Mouse (Mus musculus) frontal cortex, postnatal 25 days (tissue): ENCODE measurements around the gene Thegl.
"Not testable (repeated sequence)": the region's sequence is repeated elsewhere in the genome, so short reads cannot be mapped to it uniquely, and the experiment has no call there.

Experiments used
- DNase-seq, 2 experiments: peaks; one replicate each; pipeline ENCODE4 v3.0.0; 2022; ENCODE audit warnings: low spot score in 2 of 2

The Thegl gene

DNA sequence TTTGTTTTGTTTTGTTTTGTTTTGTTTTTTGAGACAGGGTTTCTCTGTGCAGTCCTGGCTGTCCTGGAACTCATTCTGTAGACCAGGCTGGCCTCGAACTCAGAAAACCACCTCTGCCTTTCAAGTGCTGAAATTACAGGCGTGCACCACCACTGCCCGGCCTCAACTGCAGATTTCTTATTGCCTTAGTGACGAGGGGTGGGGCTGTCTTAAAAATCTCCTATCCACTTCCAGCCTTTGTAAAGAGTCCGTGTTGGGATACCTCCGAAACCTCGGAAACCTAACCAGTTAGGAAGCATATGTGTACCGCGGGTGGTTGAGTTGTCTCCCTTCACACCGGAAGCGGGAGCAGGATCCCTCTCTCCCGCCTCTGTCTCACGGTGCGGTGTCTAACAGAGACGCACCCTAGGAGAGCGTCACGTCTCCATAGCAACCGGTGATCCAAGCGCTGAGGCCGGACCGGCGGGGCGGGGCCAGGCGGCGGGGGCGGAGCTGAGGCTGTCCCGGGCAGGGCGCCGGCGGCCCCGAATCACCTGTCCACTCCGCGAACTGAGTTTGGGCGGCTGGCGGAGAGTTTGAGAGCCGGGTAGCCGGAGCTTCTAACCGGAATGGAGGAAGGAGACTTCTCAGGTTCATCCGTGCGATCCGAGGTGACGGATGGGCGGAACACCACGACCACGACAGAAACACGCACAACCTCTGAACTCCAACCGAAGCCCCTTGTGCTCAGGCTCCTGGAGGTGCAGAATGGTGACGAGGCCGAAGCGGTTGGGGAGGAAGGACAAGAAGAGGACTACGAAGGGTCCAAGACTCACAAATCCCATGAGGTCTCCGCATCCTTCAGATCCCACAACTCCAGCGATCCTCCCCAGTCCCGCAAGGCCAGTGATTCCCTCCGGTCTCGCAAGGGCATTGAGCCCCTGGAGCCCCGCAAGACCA, at the start of gene Thegl:
Gene Thegl, plus strand, starts transcription at position 480 of the 939 bp plus-strand sequence.
- peak; percentile 35 to 48 for DNase-seq

DNA sequence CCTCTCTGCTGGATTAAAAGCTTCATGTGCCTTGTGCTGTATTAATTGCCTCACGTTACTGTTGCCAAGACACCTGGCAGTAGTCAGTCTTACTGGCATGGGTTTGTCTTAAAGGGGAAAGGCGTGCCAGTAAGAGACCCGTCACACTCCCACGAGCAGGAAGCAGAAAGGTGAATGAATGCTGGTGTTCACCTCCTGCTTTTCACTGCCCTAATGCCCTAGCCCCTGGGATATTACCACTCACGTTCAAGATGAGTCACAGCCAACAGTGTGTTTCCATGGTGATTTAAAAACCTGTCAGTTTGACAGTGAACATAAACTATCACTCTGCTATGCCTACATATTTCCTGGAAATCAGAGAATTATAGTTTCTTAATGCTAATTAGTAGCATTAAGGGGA, 46.6 kb upstream of the Thegl start:
- DNase-seq: no peak

DNA sequence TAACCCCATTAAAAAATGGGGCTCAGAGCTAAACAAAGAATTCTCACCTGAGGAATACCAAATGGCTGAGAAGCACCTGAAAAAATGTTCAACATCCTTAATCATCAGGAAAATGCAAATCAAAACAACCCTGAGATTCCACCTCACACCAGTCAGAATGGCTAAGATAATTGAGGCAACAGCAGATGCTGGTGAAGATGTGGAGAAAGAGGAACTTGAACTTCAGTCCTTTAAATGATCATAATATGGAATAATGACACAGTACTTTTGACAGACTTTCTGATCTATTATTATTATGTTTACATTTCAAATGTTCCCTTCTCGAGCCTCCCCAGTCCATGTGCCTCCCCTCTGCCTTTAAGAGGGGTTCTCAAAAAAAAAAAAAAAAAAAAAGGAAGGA, 44.7 kb upstream of the Thegl start:
- not testable (repeated sequence) for DNase-seq

DNA sequence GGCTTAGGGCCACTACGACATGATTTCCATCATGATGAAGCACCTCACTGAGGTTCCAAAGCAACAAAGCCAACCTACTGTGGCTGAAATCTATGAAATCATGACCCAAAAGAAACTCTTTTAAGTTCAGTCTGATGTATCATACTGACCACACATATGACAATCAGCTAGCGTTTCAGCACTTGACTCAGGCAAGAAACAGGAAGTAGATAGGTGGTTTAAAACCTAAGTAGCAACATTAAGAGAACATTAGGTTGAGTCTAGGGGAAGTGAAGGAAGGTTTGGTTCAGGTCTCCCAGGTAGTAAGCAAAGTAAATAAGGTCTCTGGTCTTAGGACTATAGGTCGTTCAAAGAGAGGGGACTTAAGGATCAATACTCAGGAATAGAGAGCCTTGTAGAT, 42.3 kb upstream of the Thegl start:
- DNase-seq: no peak

DNA sequence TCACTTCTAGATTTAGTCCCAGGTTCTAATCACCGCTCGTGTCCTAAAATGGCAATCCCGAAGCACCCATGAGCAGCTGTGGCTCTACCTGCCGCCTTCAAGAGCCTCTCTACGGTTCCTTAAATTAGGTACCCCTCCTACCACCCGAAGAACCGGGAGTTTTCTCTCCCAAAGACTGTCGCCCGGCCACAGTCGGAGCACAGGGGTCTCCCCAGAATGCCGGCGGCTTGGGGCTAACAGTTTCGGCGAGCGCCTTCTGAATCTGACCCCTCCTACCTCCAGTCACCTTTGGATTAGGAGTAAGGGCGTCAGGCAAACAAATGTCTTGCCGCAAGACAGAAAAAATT, 41.6 kb upstream of the Thegl start:
- no peak for DNase-seq

DNA sequence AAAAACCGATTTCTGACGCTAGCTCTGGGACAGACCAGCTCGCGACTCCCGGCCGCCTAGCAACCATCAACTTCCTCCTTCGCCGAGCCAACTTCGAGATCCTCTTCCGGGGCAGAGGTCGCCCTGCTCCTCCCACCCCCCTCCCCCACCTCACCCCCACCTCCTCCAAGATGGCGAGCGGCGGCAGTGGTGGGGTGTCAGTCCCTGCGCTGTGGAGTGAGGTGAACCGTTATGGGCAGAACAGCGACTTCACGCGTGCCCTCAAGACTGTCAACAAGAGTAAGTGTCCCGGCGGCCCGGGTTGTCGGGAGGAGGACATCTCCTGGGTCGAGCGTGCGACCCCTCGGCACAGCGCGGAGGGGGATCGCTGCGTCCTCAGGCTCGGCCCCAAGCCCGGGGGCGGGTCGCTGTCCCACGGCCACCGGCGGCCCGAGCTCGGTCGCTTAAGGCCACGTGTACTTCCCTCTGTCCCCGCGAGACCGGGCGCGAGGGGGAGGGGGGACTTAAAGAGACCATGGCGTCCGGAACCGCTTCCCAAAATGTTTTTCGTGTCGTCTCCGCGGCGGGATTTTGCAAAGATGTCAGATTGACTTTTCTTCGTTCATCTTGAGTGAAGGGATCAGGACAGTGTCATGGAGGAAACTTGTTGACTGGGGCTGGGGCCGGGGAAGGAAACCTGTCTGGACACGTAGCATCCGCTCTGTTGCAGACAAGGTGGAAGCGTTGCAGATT, 41.1 kb upstream of the Thegl start, which contains the start of gene Srp72:
Gene Srp72, plus strand, starts transcription at position 130 of the 732 bp plus-strand sequence.
- DNase-seq: peak; percentile 50 to 68

DNA sequence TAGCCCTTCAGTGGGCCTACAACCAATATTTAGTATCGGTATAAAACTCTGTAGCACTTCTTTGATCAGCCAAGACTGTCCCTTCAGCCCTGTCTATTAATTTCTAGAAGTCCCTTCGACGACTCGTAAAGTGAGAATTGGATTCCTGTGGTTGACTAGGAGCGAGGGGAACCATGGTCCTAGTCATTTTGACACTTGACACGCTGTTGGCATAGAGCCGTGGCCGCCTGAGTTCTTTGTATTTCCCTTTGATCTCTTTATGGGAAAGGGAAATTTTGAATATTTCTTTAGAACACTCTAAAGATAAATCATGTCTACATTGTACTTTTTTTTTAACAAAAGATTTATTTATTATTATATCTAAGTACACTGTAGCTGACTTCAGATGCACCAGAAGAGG, 40.1 kb upstream of the Thegl start:
- DNase-seq: no peak

DNA sequence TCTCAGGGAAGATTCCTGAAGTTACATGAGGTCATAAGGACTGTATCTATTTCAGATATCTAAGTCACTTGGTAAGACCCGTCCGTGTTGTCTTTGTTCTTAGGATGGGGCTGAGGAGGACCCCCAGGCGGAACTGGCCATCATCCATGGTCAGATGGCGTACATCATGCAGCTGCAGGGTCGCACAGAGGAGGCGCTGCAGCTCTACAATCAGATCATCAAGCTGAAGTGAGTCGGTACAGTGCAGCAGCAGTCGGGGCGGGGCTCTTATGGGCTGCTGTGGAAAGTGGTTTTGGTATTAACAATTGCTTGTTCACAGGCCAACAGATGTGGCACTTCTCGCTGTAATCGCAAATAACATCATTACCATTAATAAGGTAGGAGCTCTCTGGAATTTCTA, 31.8 kb upstream of the Thegl start:
- DNase-seq: no peak

DNA sequence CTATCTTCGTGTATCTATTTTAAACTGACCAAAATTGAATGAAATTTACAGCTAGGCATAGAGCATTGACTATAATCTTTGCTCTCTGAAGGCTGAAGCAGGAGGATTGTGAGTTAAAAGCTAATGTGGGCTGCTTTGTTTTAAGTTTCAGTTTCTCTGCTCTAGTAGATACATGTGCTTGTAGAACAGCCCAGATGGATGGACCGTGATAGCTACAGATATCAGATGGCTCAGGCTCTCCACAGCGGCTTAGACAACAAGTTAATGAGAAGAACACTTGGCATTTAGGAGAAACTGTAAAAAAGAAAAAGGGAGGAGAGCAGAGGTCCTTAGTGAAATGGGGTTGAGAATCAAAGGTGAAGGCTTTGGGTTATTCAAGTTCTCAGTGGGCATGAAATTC, 25.0 kb upstream of the Thegl start:
- DNase-seq: no peak

DNA sequence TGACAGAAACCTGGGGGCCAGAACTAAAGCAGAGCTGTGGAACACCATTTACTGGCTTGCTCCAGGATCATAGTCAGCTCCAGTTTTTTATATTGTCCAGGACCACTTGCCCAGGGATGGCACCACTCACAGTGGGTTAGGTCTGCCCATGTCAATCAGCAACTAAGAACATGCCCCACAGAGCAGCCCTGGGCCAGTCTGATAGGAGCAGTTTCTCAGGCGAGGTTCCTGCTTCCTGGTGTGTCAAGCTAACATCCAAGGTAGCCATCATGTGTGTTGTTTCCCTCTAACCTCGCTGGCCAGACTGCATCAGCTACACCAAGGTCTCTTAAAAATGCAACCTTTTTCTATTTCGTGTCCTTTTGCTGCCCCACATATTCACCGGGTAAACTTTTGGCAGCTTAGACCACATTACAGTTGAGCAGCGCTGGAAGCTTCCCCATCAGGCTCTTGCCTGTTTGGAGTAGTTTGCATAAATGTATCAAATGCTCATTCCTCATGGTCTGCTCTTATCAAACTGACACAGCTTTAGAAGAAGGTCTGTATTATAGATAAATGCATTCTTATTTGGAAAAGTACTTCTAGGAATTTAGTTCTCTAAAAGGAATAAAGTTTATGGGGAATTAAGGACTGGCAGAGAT, 22.5 kb upstream of the Thegl start:
- no peak for DNase-seq

DNA sequence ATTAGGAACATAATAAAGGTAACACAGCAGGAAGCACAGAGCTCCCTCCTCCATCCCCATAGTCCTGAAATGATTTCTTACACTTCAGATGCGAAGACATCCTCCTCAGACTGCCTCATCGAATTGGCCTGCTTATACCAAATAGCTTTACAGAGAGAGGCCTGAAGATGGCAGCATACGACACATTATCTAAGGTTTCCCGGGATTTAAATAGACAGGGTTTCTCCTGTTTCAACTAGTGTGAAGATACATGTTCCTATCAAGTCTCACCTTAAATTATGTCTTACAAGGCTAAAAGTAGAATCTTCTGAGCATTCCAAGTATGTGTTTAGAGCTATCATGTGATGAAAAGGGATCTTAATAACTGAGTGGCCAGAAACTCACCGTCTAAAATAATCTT, 17.4 kb upstream of the Thegl start:
- DNase-seq: no peak

DNA sequence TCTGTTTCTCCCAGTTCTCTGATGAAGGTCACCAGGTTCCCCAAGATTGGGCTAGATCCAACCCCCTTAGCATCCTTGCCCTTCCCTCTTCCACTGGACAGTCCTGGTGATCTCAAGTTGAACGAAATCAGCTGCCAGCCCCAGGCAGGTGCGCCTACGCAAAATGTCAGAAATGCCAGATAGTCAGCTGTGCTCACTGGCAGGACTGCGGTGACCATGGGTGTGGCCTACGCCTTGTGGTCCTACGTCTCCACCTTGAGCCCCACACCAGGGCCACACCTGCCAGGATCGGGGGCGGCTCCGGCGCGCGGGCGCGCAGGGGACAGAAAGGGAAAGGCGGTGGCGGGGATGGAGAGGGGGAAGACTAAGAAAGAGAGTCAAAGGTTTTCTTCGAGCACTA, 14.6 kb upstream of the Thegl start:
- DNase-seq: no peak

DNA sequence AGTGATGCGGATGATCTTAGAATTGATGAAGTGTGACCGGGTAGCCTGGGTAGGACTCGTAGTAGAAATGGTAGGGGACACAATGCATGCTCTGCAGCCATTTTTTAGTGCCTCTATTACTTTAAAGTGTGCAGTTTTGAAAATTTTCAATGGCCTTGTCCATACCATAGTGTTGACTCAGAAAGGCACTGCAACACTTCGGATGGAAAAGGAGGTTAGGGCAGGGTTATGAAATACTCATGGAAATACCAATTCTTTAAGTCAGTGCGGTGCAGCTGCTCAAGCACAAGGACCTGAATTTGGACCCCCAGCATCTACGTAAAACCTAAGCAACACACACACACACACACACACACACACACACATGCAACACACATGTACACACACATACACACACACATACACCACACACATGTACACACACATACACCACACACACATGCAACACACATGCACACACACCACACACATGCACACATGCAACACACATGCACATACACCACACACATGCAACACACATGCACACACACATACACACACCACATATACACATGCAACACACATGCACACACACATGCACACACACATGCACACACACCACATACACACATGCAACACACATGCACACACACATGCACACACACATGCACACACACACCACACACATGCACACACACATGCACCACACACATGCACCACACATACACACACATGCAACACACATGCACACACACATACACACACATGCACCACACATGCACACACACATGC, 11.6 kb upstream of the Thegl start, which contains the start of gene Arl9:
Gene Arl9, plus strand, starts transcription at position 5 of the 771 bp plus-strand sequence.
- no peak for DNase-seq

DNA sequence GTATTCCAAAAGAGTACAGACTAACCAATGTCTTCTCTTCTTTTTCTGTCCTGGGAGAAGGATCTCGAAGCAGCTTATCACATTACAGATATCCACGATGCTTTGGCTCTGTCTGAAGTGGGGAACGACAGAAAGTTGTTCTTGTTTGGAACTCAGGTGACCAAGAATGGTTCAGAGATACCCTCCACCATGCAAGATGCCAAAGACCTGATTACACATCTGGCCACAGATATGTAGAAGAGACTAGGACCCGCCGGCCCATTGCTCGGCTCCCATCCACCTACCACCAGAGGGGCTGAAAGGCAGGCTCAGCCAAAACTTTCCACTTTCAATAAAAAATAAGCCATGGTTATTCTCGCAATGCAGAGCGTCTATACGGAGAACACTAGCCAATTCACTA, 5.5 kb upstream of the Thegl start:
- no peak for DNase-seq

DNA sequence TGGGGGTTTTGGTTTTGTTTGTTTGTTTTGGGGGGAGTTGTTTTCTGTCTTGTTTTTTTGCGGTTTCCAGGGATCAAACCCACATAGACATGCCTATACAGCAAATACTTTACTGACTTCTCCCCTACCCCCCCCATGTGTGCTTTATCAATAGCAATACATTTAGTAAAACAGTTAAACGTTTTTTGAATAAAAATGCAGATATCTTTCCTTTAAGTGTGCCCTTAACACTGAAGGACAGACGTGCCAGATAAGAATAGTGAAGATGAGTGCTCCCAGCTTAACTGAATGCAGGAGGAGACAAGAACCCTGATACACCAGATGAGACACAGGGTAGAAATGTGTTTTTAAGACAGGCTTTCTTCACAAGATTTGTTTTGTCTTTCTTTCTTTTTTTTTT, 4.7 kb upstream of the Thegl start:
- no peak for DNase-seq

DNA sequence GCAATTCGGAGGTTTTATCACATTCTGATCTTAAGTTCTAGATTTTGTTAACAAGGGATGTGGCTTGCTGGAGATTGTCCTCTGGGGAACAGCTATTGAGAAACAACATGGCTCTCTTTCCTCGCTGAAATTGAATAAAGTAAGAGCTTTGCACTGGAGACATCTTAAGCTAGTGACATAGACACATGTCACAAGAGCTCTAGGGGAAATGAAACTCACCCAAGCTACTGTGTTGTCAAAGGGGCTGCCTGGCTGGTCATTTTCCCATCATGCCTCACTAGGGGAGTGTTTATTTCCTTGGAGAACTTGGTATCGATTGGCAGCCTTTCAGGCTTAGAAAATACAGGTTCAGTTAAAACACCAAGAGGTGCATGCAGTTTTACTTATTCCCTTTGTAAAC, 2.7 kb upstream of the Thegl start:
- no peak for DNase-seq

DNA sequence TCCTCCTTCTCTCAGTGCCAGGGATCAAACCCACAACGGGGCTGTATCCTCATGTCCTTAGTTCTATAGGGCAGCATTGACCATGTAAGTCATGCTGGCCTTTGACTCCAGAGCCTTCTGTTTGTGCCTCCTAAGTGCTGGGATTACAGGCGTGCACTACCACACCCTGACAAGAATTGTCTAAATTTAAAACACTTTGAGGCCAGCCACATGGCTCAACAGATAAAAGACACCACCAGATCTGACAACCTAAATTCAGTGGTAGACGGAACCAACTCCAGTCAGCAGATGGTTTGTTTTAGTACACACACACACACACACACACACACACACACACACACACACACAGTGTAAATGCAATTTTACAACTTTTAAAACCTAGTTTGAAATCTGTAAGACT, 12.2 kb downstream of the Thegl start:
- DNase-seq: no peak

DNA sequence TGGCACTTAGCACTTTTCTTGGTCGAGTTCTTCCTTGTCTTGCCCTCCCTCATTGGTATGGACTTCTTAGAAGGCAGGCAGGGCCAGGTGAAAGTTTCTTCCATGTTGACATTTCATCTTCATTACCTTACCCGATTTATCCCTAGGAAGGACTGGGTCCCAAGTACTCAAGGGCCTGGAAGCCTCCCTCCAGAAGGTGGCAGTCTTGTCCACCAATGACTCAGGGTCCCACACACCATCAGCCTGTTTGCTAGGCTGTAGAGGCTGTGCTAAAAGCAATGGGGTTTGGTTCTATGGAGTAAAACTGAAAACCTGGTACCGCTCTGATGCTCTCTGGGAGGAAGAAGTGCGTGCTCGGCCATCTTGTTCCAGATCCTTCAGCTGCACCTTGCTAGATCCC, 13.9 kb downstream of the Thegl start:
- peak in 1 of 2 experiments; percentile 9 for DNase-seq

DNA sequence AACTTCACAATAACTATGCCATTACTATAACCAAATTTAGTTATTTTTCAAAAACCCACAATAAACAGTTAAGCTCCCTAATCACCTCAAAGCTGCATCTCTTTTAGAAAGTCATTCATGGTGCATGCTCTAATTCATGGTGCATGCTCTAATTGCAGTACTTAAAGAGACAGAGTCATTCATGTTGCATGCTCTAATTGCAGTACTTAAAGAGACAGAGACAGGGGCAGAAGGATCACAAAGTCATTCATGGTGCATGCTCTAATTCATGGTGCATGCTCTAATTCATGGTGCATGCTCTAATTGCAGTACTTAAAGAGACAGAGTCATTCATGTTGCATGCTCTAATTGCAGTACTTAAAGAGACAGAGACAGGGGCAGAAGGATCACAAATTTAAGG, 19.3 kb downstream of the Thegl start:
- DNase-seq: not testable (repeated sequence)

DNA sequence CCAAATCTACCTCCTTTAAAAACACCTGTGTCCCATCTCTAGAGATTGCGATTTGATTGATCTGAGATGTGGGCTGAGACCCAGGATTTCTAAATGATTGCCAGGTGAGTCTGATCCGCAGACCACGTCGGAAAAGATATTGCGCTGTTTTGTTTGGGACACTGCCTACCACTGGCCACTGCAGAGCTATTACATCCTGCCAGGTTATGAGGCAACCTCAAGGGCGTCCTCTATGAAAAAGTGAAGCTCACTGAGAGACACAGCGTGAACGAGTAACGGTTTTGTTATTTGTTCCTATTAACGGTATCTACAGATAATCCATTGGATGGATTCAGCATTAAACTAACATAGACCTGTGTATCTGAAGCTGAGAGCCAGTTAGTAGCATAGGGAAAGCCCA, 22.6 kb downstream of the Thegl start:
- DNase-seq: no peak

DNA sequence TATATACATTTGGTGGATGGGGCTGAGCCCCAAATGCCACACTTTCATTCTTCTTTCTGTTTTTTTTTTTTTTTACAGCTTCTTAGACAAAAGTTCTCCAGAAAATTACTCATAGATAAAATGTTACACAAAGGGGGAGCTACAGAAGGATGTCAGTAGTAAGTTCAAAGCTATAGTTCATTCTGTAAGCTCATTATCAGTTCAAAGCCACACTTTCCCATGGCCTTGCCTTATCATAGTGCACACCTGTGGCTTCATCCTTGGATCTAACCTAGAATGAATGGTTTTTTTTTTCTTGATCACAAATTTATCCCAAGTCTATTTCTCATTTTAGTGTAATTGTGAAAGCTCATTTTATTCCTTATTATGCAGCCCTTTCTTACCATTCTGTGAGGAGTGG, 23.6 kb downstream of the Thegl start:
- DNase-seq: no peak

DNA sequence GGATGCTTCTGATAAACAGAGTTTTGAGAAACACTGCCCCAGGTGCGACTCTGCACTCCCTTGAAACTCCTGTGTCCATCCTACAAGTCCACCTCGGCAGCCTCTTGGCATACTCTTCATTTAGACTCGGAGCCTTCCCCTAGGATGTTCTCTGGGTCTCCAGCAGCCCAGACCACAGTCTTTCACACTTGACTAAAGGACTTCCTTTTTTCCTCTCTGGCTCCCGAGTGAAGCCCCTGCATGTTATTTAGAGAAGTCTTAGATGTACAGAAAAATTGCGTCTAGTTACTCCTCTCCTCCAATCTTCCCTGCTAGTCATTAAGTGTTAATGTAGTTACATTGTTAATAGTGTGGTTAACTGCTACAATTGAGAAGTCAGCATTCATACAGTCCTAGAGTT, 28.5 kb downstream of the Thegl start:
- no peak for DNase-seq
